Mouse (Mus musculus): Measurements from ENCODE around the gene Arhgap15.

The Arhgap15 gene

GRCm38 (mm10) chr2:43783759-43784735 lies 35.4 kb downstream of the Arhgap15 start:
- peak; percentile 30 for DNase-seq (ENCODE audit: low spot score)

- DNase-seq (ENCODE audit: low spot score) = no peak
Measured at GRCm38 (mm10) chr2:43786101-43786500, 37.5 kb downstream of the Arhgap15 start.

GRCm38 (mm10) chr2:43787141-43787540 lies 38.5 kb downstream of the Arhgap15 start:
- DNase-seq (ENCODE audit: low spot score) = peak; percentile 36

GRCm38 (mm10) chr2:43788484-43788883 lies 39.9 kb downstream of the Arhgap15 start:
- DNase-seq (ENCODE audit: low spot score) = no peak

GRCm38 (mm10) chr2:43790049-43790693 lies 41.5 kb downstream of the Arhgap15 start:
- no peak for DNase-seq (ENCODE audit: low spot score)

GRCm38 (mm10) chr2:43791575-43791974 lies 43.0 kb downstream of the Arhgap15 start:
- peak; percentile 16 for DNase-seq (ENCODE audit: low spot score)

GRCm38 (mm10) chr2:43793105-43793504 lies 44.5 kb downstream of the Arhgap15 start:
- no peak for DNase-seq (ENCODE audit: low spot score)

- DNase-seq (ENCODE audit: low spot score) = no peak
Measured at GRCm38 (mm10) chr2:43794700-43795099, 46.1 kb downstream of the Arhgap15 start.

GRCm38 (mm10) chr2:43796448-43796847 lies 47.8 kb downstream of the Arhgap15 start:
- DNase-seq (ENCODE audit: low spot score) = no peak

- no peak for DNase-seq (ENCODE audit: low spot score)
Measured at GRCm38 (mm10) chr2:43805960-43806744, 57.5 kb downstream of the Arhgap15 start.

GRCm38 (mm10) chr2:43815896-43816787 lies 67.5 kb downstream of the Arhgap15 start:
- no peak for DNase-seq (ENCODE audit: low spot score)

GRCm38 (mm10) chr2:43816788-43817581 lies 68.4 kb downstream of the Arhgap15 start:
- DNase-seq (ENCODE audit: low spot score) = no peak

GRCm38 (mm10) chr2:43835931-43836330 lies 87.3 kb downstream of the Arhgap15 start:
- DNase-seq (ENCODE audit: low spot score) = no peak

GRCm38 (mm10) chr2:43841644-43842043 lies 93.0 kb downstream of the Arhgap15 start:
- DNase-seq (ENCODE audit: low spot score) = no peak

GRCm38 (mm10) chr2:43851195-43851594 lies 102.6 kb downstream of the Arhgap15 start:
- DNase-seq (ENCODE audit: low spot score) = peak; percentile 38

GRCm38 (mm10) chr2:43862709-43863108 lies 114.1 kb downstream of the Arhgap15 start:
- no peak for DNase-seq (ENCODE audit: low spot score)

- peak; percentile 85 for DNase-seq (ENCODE audit: low spot score)
Measured at GRCm38 (mm10) chr2:43902403-43902973, 153.9 kb downstream of the Arhgap15 start.

GRCm38 (mm10) chr2:43907496-43907895 lies 158.9 kb downstream of the Arhgap15 start:
- no peak for DNase-seq (ENCODE audit: low spot score)

- DNase-seq (ENCODE audit: low spot score) = no peak
Measured at GRCm38 (mm10) chr2:43914104-43914503, 165.5 kb downstream of the Arhgap15 start.

- no peak for DNase-seq (ENCODE audit: low spot score)
Measured at GRCm38 (mm10) chr2:43923863-43924340, 175.3 kb downstream of the Arhgap15 start.

All from MN1 (cell line).